Mouse (Mus musculus): ENCODE results near the gene Fam71e1.

GRCm38 (mm10) chr7:44507491-44507890, 11.1 kb downstream of the Fam71e1 start:
- TF ChIP-seq GATA1 (IDR thresholded peaks at IDR 0.05; ENCODE audit: low read length) (no peak), TAL1 (IDR thresholded peaks at IDR 0.05; ENCODE audit: low read length) (no peak)

Measured in erythroblast, embryonic 14.5 days (primary cell).